Mouse (Mus musculus): ENCODE measurements at regions not wholly inside any gene's neighbourhood (a gene's known extent, or its start where the extent isn't known, plus 50 kb on each side); places are given as distances from the start of the nearest gene placed in this dataset.
A peak's percentile ranks its signal among the peaks of the same experiment; 100 is the strongest.

DNA sequence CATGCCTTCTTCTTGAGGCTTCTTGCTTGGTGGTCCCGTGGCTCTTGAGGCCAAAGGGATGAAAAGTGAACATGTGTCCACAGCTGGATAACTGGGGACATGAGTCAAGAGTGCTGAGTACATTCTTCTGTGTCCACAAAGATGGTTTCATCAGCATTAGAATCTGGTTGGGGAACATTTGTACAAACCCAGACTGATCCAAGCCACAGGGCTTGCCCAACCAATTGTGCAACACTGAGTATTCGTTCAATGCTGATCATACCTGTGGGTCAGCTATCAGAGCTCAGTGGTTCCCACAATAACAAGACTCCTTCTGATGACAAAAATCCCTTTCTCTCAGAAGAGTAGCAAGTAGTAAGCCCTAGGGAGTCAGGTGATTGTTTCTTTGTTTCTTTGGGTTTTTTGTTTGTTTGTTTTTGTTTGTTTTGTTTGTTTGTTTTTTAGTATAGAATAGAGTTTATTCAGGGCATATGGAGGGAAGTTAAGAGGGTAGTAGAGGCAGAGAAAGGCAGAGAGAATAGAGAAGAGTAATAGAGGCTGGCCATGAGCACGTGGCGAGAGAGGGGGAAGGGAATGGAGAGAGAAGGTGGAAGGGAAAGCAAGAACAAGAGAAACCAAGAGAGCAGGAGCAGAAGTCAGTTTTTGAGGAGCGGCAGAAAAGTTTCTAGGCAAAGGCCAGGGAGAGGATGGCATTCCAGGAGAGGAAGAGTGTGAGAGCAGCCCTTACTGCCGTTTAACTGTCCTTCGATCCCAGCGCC lies 612.5 kb downstream of the Zfp706 start:
- TF ChIP-seq POLR2AphosphoS2 (IDR thresholded peaks at IDR 0.05; ENCODE audit: insufficient read length, low read depth) (no peak), POLR2A (IDR thresholded peaks at IDR 0.05; ENCODE audit: insufficient read length, low read depth) (no peak), TCF12 (IDR thresholded peaks at IDR 0.05; ENCODE audit: insufficient read depth, poor library complexity, severe bottlenecking) (no peak), MAX (IDR thresholded peaks at IDR 0.05; ENCODE audit: low read depth) (no peak), MYOG (IDR thresholded peaks at IDR 0.05; ENCODE audit: control insufficient read depth in 1 of 3, insufficient read depth in 1 of 3, insufficient read length in 2 of 3, low read depth in 2 of 3) (no peak), CEBPB (IDR thresholded peaks at IDR 0.05; ENCODE audit: insufficient read depth, poor library complexity, severe bottlenecking) (0 out of 2 replicates have a peak, but pooled peaks have one; percentile 47), USF1 (IDR thresholded peaks at IDR 0.05; ENCODE audit: low read depth) (no peak), SRF (IDR thresholded peaks at IDR 0.05; ENCODE audit: control insufficient read depth, insufficient read length, low read depth) (no peak), E2F4 (IDR thresholded peaks at IDR 0.05; ENCODE audit: insufficient read depth) (no peak)

Data from myocyte (in vitro differentiated cells).